Mouse (Mus musculus): ENCODE measurements around the gene Pde4d. TPM values are rescaled to one million over a fixed set of nuclear protein-coding genes. Genes with fewer than 3 reads are reported as not detected.

The Pde4d gene
- polyA plus RNA-seq, 1 experiment from 2014 or later: 29.2 TPM

DNA sequence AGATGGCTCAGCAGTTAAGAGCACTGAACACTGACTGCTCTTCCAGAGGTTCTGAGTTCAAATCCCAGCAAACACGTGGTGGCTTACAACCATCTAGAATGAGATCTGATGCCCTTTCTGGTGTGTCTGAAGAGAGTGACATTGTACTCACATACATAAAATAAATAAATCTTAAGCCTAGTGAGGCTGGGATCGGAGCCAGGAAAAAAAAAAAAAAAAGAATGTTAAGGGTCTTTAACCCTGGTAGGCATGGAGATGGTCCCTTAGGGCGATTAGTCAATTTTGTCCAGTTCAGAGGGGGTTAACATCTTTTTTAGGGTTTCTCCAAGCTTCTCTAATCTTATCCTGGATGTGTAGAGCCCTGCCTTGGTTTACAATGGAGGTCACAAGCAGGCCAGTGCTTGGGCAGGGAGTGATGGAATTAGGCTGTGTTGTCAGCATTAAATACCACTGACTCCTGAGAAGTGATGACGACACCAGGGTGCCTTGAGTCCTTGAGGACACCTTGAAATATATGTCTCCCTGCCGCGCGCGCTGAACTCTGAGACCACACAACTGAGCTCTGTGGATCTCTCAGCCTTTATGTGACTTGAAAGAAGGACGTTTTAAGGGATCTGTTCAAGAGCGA is 1181.8 kb downstream of the Pde4d start:
- WGBS: 21% methylated on average over 10 of the region's 10 CpGs
- Histone ChIP-seq H3K4me1 (ENCODE audit: control insufficient read depth in 2 of 2, insufficient read depth in 2 of 2, low read length in 2 of 2) (peaks cover 15 to 27% of the 10 kb centered on the region in 2 experiments), H3K4me3 (ENCODE audit: control insufficient read depth in 1 of 2, insufficient read depth in 1 of 2, low read depth in 1 of 2, low read length in 2 of 2) (0 out of 4 replicates have a peak overlapping the region, but pooled peaks of 1 of the 2 experiments have one; percentile 47), H3K27ac (replicated peaks in 1 of 2; ENCODE audit: control insufficient read depth in 1 of 2, insufficient read depth in 1 of 2, low read depth in 2 of 2, low read length in 2 of 2) (peak overlapping the region; percentile 93 to 95), H3K9ac (ENCODE audit: low read length) (peak overlapping the region; percentile 78), H3K27me3 (ENCODE audit: control insufficient read depth, insufficient read depth, low read length) (no peaks in the 10 kb centered on the region), H3K4me2 (ENCODE audit: low read length) (peak overlapping the region; percentile 63), H3K36me3 (ENCODE audit: control insufficient read depth, insufficient read depth, low read length) (no peaks in the 10 kb centered on the region), H3K9me3 (ENCODE audit: control insufficient read depth, low read length) (no peaks in the 10 kb centered on the region)
- ATAC-seq (ENCODE audit: insufficient number of reproducible peaks, insufficient read depth, low FRiP score, low read depth): no peak

DNA sequence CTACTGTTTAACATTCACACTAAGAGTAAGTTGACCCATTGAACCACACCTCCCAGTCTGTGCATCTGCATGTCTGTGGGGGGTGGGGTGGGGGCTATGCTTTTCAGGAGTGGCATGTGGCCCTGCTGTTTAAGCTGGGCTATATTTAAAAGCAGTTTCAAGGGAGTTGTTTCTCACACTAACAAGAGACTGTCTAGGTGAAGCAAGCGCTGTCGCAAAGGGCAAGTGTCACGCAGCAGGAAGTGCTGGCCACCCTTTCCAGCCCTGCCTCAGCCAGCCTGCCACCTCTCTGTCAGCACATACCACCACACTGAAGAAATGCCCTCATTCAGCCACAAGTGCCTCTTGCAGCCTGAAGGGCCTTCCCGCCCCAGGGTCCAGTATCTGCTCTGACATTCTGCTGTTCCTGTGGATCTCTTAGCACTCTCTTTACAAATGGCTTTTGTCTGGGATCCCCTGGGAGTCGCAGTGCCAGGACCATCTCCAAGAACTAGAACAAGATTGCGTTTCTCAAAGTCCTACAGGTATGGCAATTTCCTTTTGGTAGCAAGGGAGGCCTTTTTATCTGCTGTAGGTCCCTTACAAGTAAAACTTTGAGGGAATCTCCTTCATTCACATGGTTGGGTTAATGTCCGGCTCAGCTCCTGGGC is 1182.8 kb downstream of the Pde4d start:
- Histone ChIP-seq H3K9me3 (ENCODE audit: control insufficient read depth, low read length) (no peaks in the 10 kb centered on the region), H3K36me3 (ENCODE audit: control insufficient read depth, insufficient read depth, low read length) (no peaks in the 10 kb centered on the region), H3K27ac (replicated peaks in 1 of 2; ENCODE audit: control insufficient read depth in 1 of 2, insufficient read depth in 1 of 2, low read depth in 2 of 2, low read length in 2 of 2) (peak overlapping the region; percentile 93 to 95), H3K9ac (ENCODE audit: low read length) (peak overlapping the region; percentile 78), H3K4me2 (ENCODE audit: low read length) (peak overlapping the region; percentile 63), H3K4me1 (ENCODE audit: control insufficient read depth in 2 of 2, insufficient read depth in 2 of 2, low read length in 2 of 2) (peaks cover 15 to 23% of the 10 kb centered on the region in 2 experiments), H3K4me3 (ENCODE audit: control insufficient read depth in 1 of 2, insufficient read depth in 1 of 2, low read depth in 1 of 2, low read length in 2 of 2) (peak overlapping the region; percentile 46 to 47), H3K27me3 (ENCODE audit: control insufficient read depth, insufficient read depth, low read length) (no peaks in the 10 kb centered on the region)
- WGBS: 5% methylated on average over 7 of the region's 7 CpGs
- ATAC-seq (ENCODE audit: insufficient number of reproducible peaks, insufficient read depth, low FRiP score, low read depth): peak; percentile 86

DNA sequence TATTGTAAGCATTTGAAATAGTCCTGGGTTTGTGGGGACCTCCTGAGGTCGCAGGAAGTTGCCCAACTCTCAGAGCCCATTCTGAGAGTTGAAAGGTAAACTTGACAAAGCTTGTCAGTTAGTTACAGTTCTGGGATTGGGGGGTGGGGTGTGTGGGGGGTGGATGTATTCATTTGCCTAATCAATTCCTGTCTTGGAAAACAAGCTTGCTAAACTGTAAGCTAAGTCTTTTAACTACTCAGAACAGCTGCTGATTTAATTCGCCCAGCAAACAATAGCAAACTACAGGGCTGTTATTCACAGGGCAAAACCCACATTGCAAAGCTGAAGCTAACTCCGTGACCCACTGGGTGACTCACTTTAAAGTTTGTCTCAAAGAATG is 1183.3 kb downstream of the Pde4d start:
- Histone ChIP-seq H3K27ac (replicated peaks in 1 of 2; ENCODE audit: control insufficient read depth in 1 of 2, insufficient read depth in 1 of 2, low read depth in 2 of 2, low read length in 2 of 2) (peak overlapping the region; percentile 93 to 95), H3K9me3 (ENCODE audit: control insufficient read depth, low read length) (no peaks in the 10 kb centered on the region), H3K27me3 (ENCODE audit: control insufficient read depth, insufficient read depth, low read length) (no peaks in the 10 kb centered on the region), H3K9ac (ENCODE audit: low read length) (peak overlapping the region; percentile 78), H3K4me1 (ENCODE audit: control insufficient read depth in 2 of 2, insufficient read depth in 2 of 2, low read length in 2 of 2) (peaks cover 15 to 26% of the 10 kb centered on the region in 2 experiments), H3K4me2 (ENCODE audit: low read length) (peak overlapping the region; percentile 63), H3K4me3 (ENCODE audit: control insufficient read depth in 1 of 2, insufficient read depth in 1 of 2, low read depth in 1 of 2, low read length in 2 of 2) (peak overlapping the region; percentile 46 to 47), H3K36me3 (ENCODE audit: control insufficient read depth, insufficient read depth, low read length) (no peaks in the 10 kb centered on the region)
- no peak for ATAC-seq (ENCODE audit: insufficient number of reproducible peaks, insufficient read depth, low FRiP score, low read depth)
- WGBS: 22% methylated on average over 3 of the region's 3 CpGs

DNA sequence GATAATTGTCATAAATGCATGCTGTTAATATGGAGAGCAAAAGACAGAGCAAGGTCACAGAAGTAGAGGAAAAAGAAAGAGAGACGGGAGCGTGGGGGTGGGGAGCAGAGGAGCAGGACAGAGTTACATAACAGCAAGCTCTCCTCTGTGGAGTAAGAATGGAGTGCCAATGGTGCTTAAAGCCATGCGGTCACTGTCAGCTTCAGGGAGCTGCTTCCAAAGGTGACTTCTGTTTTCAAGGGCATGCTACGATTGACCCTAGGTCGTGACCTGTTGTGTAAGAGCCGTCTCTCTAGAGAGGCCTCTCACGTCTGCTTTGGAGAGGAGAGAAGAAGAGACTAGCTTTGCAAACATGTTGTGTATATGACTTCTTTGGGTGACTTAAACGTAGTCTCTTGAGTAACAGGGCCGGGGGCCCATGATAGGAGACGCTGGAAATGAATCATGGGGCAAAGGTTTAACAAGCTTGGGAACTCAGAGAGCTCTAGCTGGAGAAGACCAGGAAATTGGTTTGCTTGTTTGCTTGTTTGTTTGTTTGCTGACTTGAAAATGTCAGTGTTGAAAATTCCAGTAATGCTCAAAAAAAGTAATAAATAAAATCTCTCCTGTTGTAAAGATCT is 1186.3 kb downstream of the Pde4d start:
- Histone ChIP-seq H3K4me1 (ENCODE audit: control insufficient read depth in 2 of 2, insufficient read depth in 2 of 2, low read length in 2 of 2) (peaks cover 19 to 44% of the 10 kb centered on the region in 2 experiments), H3K27me3 (ENCODE audit: control insufficient read depth, insufficient read depth, low read length) (no peaks in the 10 kb centered on the region), H3K27ac (replicated peaks in 1 of 2; ENCODE audit: control insufficient read depth in 1 of 2, insufficient read depth in 1 of 2, low read depth in 2 of 2, low read length in 2 of 2) (peak overlapping the region in 1 of 2 experiments; percentile 27; a peak in 1 of 4 replicates), H3K9me3 (ENCODE audit: control insufficient read depth, low read length) (no peaks in the 10 kb centered on the region), H3K4me3 (ENCODE audit: control insufficient read depth in 1 of 2, insufficient read depth in 1 of 2, low read depth in 1 of 2, low read length in 2 of 2) (no peak overlapping the region), H3K36me3 (ENCODE audit: control insufficient read depth, insufficient read depth, low read length) (no peaks in the 10 kb centered on the region), H3K9ac (ENCODE audit: low read length) (no peak overlapping the region), H3K4me2 (ENCODE audit: low read length) (peak overlapping the region; percentile 16; the same call in 1 of the 2 replicates)
- ATAC-seq (ENCODE audit: insufficient number of reproducible peaks, insufficient read depth, low FRiP score, low read depth): no peak
- WGBS: 66% methylated on average over 10 of the region's 10 CpGs

DNA sequence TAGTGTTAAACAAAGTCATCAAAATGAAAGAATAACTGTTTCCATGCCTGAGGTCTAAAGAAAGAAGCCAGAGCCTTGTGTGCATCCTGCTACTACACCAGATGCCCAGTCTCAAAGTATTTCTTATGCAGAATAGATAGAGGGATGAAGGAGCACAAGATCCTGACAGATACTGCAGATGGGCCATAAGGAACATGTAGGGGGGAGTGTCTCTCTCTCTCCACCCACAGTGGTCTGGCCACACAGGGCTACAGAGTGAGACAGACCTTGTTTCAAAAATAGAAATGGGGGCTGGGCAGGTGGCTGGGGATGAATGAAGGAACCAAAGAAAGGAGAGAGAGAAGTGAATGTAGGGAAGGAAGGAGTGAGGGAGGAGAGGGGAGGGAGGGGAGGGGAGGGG is 1188.5 kb downstream of the Pde4d start:
- Histone ChIP-seq H3K9ac (ENCODE audit: low read length) (no peak overlapping the region), H3K4me1 (ENCODE audit: control insufficient read depth in 2 of 2, insufficient read depth in 2 of 2, low read length in 2 of 2) (peaks cover 12 to 40% of the 10 kb centered on the region in 2 experiments), H3K4me2 (ENCODE audit: low read length) (no peak overlapping the region), H3K27me3 (ENCODE audit: control insufficient read depth, insufficient read depth, low read length) (no peaks in the 10 kb centered on the region), H3K27ac (replicated peaks in 1 of 2; ENCODE audit: control insufficient read depth in 1 of 2, insufficient read depth in 1 of 2, low read depth in 2 of 2, low read length in 2 of 2) (no peak overlapping the region), H3K4me3 (ENCODE audit: control insufficient read depth in 1 of 2, insufficient read depth in 1 of 2, low read depth in 1 of 2, low read length in 2 of 2) (no peak overlapping the region), H3K9me3 (ENCODE audit: control insufficient read depth, low read length) (no peaks in the 10 kb centered on the region), H3K36me3 (ENCODE audit: control insufficient read depth, insufficient read depth, low read length) (no peaks in the 10 kb centered on the region)
- ATAC-seq (ENCODE audit: insufficient number of reproducible peaks, insufficient read depth, low FRiP score, low read depth): no peak

DNA sequence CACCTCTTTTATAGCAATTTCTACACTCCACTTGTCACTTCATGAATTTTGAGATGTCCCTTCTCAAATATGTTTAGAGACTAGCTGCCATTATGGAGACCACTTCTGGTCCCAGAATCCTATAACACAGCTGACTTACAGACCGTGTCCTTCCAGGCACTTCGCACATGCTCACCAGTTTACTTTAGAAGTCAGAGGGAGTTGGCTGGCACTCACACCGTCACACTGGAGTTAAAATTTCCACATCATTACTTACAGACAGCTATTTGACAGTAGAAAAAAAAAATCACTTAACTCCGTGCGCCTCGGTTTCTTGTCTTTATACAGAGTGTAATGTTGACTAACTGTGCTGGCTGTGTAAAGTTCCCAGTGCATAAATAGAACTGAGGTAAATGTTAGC is 1189.5 kb downstream of the Pde4d start:
- Histone ChIP-seq H3K4me2 (ENCODE audit: low read length) (no peak overlapping the region), H3K9ac (ENCODE audit: low read length) (no peak overlapping the region), H3K36me3 (ENCODE audit: control insufficient read depth, insufficient read depth, low read length) (no peaks in the 10 kb centered on the region), H3K4me1 (ENCODE audit: control insufficient read depth in 2 of 2, insufficient read depth in 2 of 2, low read length in 2 of 2) (peaks cover 12 to 49% of the 10 kb centered on the region in 2 experiments), H3K27me3 (ENCODE audit: control insufficient read depth, insufficient read depth, low read length) (no peaks in the 10 kb centered on the region), H3K27ac (replicated peaks in 1 of 2; ENCODE audit: control insufficient read depth in 1 of 2, insufficient read depth in 1 of 2, low read depth in 2 of 2, low read length in 2 of 2) (no peak overlapping the region), H3K4me3 (ENCODE audit: control insufficient read depth in 1 of 2, insufficient read depth in 1 of 2, low read depth in 1 of 2, low read length in 2 of 2) (no peak overlapping the region), H3K9me3 (ENCODE audit: control insufficient read depth, low read length) (no peaks in the 10 kb centered on the region)
- ATAC-seq (ENCODE audit: insufficient number of reproducible peaks, insufficient read depth, low FRiP score, low read depth): no peak
- WGBS: 77% methylated on average over 6 of the region's 6 CpGs

DNA sequence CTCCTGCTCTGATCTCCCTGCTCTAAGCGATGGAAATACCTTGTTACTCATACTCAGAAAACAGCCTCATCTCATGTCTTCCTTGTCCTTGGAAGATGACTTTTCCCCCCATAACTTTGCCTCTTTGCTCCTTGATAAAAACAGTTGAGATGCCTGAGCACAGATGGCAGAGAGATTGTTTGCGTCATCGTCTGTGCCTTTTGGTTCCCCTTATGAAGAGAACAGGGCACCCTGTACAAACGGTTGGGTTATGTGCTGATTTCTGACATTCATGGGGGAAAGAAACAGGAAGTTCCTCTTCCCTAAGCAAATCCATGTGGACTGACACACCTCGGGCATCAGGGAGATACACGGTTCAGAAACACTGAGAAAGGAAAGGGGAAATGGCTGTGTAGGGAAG is 1191.8 kb downstream of the Pde4d start:
- Histone ChIP-seq H3K4me1 (ENCODE audit: control insufficient read depth in 2 of 2, insufficient read depth in 2 of 2, low read length in 2 of 2) (peaks cover 12 to 58% of the 10 kb centered on the region in 2 experiments), H3K4me3 (ENCODE audit: control insufficient read depth in 1 of 2, insufficient read depth in 1 of 2, low read depth in 1 of 2, low read length in 2 of 2) (no peak overlapping the region), H3K9me3 (ENCODE audit: control insufficient read depth, low read length) (no peaks in the 10 kb centered on the region), H3K4me2 (ENCODE audit: low read length) (no peak overlapping the region), H3K36me3 (ENCODE audit: control insufficient read depth, insufficient read depth, low read length) (no peaks in the 10 kb centered on the region), H3K9ac (ENCODE audit: low read length) (no peak overlapping the region), H3K27me3 (ENCODE audit: control insufficient read depth, insufficient read depth, low read length) (no peaks in the 10 kb centered on the region), H3K27ac (replicated peaks in 1 of 2; ENCODE audit: control insufficient read depth in 1 of 2, insufficient read depth in 1 of 2, low read depth in 2 of 2, low read length in 2 of 2) (0 out of 4 replicates have a peak overlapping the region, but pooled peaks of 1 of the 2 experiments have one; percentile 44)
- WGBS: 51% methylated on average over 6 of the region's 6 CpGs
- no peak for ATAC-seq (ENCODE audit: insufficient number of reproducible peaks, insufficient read depth, low FRiP score, low read depth)
